Mouse (Mus musculus): ENCODE measurements around the gene Nckap5l. TPM values are rescaled to one million over a fixed set of nuclear protein-coding genes. Genes with fewer than 3 reads are reported as not detected.

The Nckap5l gene
- 0.52 and 0.78 TPM in 2 replicates for polyA plus RNA-seq (2012; rRNA removed)

DNA sequence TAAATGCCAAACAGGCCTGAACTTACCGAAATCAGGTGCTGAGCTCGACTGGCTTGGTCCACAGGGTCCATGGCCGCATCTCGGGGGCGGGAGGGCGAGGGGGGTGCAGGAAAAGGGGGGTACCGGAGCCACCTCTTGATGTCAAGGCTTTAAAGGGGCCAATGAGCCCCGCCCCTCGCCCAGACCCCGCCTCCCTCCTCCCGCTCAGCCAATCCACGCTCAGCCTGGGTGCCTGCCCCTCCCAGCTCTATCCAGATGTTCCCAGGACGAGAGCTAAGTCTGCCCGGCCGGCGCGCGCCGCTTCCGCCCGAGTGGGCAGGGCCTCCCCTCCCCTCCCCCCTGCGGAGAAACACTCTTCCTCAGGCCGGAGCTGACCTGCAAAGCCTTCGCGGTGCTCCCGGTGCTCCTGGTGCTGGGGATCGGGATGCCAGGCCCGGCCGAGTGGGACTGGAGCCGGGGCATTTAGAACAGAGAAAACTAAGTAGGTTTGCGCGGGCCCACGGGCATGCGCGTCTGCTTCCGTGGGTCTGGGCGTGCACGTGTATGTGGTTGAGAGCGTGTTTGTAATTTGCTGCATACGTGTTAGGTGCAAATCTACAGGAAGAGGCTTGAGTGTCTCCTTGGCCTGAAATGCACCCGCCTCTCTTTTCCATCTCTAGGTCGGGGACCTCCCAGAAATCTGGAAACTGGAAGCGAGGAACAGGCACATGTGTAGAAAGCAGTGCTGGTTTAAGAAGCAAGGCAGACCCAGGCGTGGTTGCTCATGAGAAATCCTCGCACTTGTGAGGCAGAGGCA lies at the start of gene Nckap5l:
Gene Nckap5l, minus strand, starts transcription at position 143 of the 796 bp plus-strand sequence.

DNA sequence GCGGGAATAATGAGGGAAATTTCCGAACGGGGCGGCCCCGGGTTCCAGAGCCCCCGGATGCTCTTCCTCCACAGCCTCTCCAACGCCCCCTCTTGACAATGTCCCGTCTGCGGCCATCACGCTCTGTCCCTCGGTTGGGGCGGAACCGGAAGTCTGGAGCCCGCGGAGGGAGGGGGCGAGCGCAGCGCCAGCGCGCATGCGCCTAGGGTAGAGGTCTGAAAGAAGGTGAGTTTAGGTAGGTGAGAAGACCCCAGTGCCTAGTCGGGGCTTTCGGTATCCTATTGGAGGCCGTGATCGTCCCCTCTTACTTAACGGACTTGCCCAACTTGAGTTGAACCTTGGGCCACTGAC lies 17.0 kb upstream of the Nckap5l start, which contains the start of gene Bcdin3d:
Gene Bcdin3d, minus strand, starts transcription at position 155 of the 351 bp plus-strand sequence.

DNA sequence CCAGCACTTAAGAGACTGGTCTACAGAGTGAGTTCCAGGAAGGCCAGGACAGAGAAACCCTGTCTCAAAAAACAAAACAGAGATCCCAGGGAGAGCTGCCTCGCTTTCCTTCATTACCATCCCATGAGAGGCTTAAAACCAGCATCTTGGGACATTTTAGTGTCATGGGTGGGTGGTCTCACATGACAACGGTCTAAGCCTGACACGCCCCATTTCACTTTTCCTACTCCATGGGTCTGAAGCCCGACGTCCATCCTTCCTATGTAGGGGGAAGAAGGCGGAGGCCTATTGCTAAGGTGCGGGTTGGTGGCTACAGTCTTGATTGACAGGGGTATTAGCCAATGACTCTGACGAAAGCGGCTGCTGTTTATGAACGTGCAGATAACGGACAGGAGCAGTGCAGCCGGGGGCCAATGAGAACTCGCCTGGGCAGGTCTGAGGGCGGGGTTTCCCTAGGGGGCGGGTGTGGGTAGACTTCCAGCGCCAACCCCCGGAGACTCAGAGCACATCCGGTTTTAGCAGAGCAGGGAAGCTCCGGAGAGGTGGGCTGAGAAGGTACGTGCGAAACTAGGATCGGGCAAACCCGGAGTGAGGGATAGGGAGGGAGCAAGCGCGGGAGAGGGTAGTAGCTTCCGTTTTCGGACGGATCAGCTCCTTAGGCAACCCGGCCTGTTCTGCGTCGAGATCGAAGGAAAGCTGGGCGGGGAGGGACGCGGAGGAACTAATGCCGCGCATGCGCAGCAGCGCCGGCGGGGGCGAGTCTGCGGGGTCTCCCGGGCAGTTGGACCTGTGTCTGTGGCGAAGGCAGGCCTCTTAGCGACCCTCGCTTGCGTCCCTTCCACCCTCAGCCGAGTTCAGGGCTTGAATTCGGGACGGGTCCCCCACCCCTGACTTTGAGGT lies 64.8 kb downstream of the Nckap5l start, which contains the start of gene Tmbim6:
Gene Tmbim6, plus strand, starts transcription at position 397 of the 900 bp plus-strand sequence.

Other genes starting within 250 kb of the Nckap5l start
- 0.17 and 0.20 TPM in 2 replicates for gene Kcnh3, start 232.9 kb downstream of the Nckap5l start, polyA plus RNA-seq (2012; rRNA removed)
- gene Mcrs1, start 205.8 kb downstream of the Nckap5l start, polyA plus RNA-seq (2012; rRNA removed), result 17.7 and 17.8 TPM in 2 replicates
- 14.0 and 19.0 TPM in 2 replicates for gene Prpf40b, start 162.7 kb downstream of the Nckap5l start, polyA plus RNA-seq (2012; rRNA removed)
- gene Fam186b, start 161.9 kb downstream of the Nckap5l start, polyA plus RNA-seq (2012; rRNA removed), result 0.01 and 0.06 TPM in 2 replicates
- gene Fmnl3, start 87.3 kb downstream of the Nckap5l start, polyA plus RNA-seq (2012; rRNA removed), result 3.3 and 4.7 TPM in 2 replicates
- gene Tmbim6, start 64.9 kb downstream of the Nckap5l start, polyA plus RNA-seq (2012; rRNA removed), result 315 and 335 TPM in 2 replicates
- gene Bcdin3d, start 17.0 kb upstream of the Nckap5l start, polyA plus RNA-seq (2012; rRNA removed), result 2.4 and 2.6 TPM in 2 replicates
- gene Faim2, start 70.4 kb upstream of the Nckap5l start, polyA plus RNA-seq (2012; rRNA removed), result not detected in 2 replicates
- not detected in 2 replicates for gene Aqp2, start 121.3 kb upstream of the Nckap5l start, polyA plus RNA-seq (2012; rRNA removed)
- not detected in 2 replicates for gene Aqp5, start 133.0 kb upstream of the Nckap5l start, polyA plus RNA-seq (2012; rRNA removed)
- gene Aqp6, start 143.7 kb upstream of the Nckap5l start, polyA plus RNA-seq (2012; rRNA removed), result not detected in 2 replicates
- 29.8 and 32.5 TPM in 2 replicates for gene Racgap1, start 193.9 kb upstream of the Nckap5l start, polyA plus RNA-seq (2012; rRNA removed)
- gene Asic1, start 212.6 kb upstream of the Nckap5l start, polyA plus RNA-seq (2012; rRNA removed), result 0.08 and 0.11 TPM in 2 replicates
- 5.7 and 7.1 TPM in 2 replicates for gene Smarcd1, start 244.4 kb upstream of the Nckap5l start, polyA plus RNA-seq (2012; rRNA removed)
- not detected in 2 replicates for gene Gm17349, start 247.7 kb upstream of the Nckap5l start, polyA plus RNA-seq (2012; rRNA removed)

Data from liver, embryonic 18 days (tissue).